In genomic region chr5:29641124-29641884, GRCm38 (mm10) we compare ENCODE assay signal across 26 mouse cellular contexts.
A peak's percentile ranks its signal among the peaks of the same experiment; 100 is the strongest.
DNase-seq lines count a peak whose midpoint lies in the region; ATAC-seq and TF ChIP-seq lines count a peak whose summit lies in the region.
"Had no signal": no experiment of that assay in that cellular context is flagged by ENCODE, and none has a peak within 500 bp of the region (broad histone marks: within the 10 kb centered on the region; RNA-seq: fewer than 3 reads in every experiment).

No protein-coding gene starts in this region.

- no peak overlapping the region for H3K4me3 ChIP-seq in MEL (ENCODE audit: control insufficient read depth in 1 of 2, insufficient read depth in 1 of 2, low read depth in 2 of 2, low read length in 2 of 2)
- H3K4me3 ChIP-seq: embryonic facial prominence, embryonic 12.5 days; embryonic facial prominence, embryonic 15.5 days; forebrain, embryonic 12.5 days; forebrain, embryonic 15.5 days; gastrocnemius, adult 2 months; heart, embryonic 12.5 days; heart, embryonic 15.5 days had no signal

- peaks cover 26 to 34% of the 10 kb centered on the region in 2 experiments for H3K36me3 ChIP-seq in MEL (ENCODE audit: control insufficient read depth in 1 of 2, insufficient read depth in 2 of 2, low read length in 2 of 2)

- peak; percentile 60 to 78 for TF ChIP-seq EP300 in MEL (IDR thresholded peaks at IDR 0.05; ENCODE audit: low read depth in 1 of 2, low read length in 2 of 2)

- TF ChIP-seq POLR2A in MEL (IDR thresholded peaks at IDR 0.05; ENCODE audit: control insufficient read depth in 1 of 2, insufficient read depth in 1 of 2, low read depth in 1 of 2, low read length in 2 of 2, poor library complexity in 1 of 2) = no peak

- H3K27ac ChIP-seq in MEL (ENCODE audit: control insufficient read depth, low read depth, low read length) = peak overlapping the region; percentile 71
- H3K27ac ChIP-seq: embryonic facial prominence, embryonic 12.5 days; embryonic facial prominence, embryonic 15.5 days; forebrain, embryonic 12.5 days; forebrain, embryonic 15.5 days; gastrocnemius, adult 2 months; heart, embryonic 15.5 days; hindbrain, embryonic 14.5 days had no signal

- no peaks in the 10 kb centered on the region for H3K9me3 ChIP-seq in MEL (replicated peaks; ENCODE audit: insufficient read depth, low read length)
- H3K9me3 ChIP-seq: embryonic facial prominence, embryonic 12.5 days; embryonic facial prominence, embryonic 15.5 days; forebrain, embryonic 12.5 days; forebrain, embryonic 15.5 days; heart, embryonic 12.5 days; heart, embryonic 15.5 days had no signal

- no peak for TF ChIP-seq RAD21 in MEL (IDR thresholded peaks at IDR 0.05; ENCODE audit: low read depth, low read length)

- H3K9ac ChIP-seq in MEL (ENCODE audit: control insufficient read depth, low read depth, low read length, poor library complexity, severe bottlenecking) = no peak overlapping the region
- H3K9ac ChIP-seq: embryonic facial prominence, embryonic 12.5 days; embryonic facial prominence, embryonic 15.5 days; forebrain, embryonic 12.5 days; forebrain, embryonic 15.5 days; heart, embryonic 12.5 days; heart, embryonic 15.5 days; hindbrain, embryonic 14.5 days had no signal

- peak; percentile 47 for DNase-seq in 3T3-L1 (ENCODE audit: low read depth, low spot score)
- peak; percentile 74 for DNase-seq in MEL (ENCODE audit: low read depth, low spot score)
- DNase-seq in adipocyte (ENCODE audit: low spot score) = peak; percentile 56
- DNase-seq in layer of hippocampus, adult 9-10 months (ENCODE audit: low spot score) = no peak
- no peak for DNase-seq in layer of hippocampus, postnatal 10 days (ENCODE audit: low spot score in 2 of 2)
- DNase-seq in thymus, postnatal 10 days (ENCODE audit: low spot score in 2 of 2) = no peak
- DNase-seq: adrenal gland, adult 2 months; adrenal gland, postnatal 14 days; cerebellum, adult 2 months; cerebellum, adult 9-11 months; cerebellum, postnatal 25 days; gastrocnemius, adult 2 months; gastrocnemius, postnatal 14 days; heart, adult 18-20 months; heart, postnatal 10 days; heart, postnatal 4 days; kidney, adult 8-10 months had no signal

- no peaks in the 10 kb centered on the region for H3K79me2 ChIP-seq in MEL (ENCODE audit: control insufficient read depth, insufficient read depth, low read length, poor library complexity)

- no peaks in the 10 kb centered on the region for H3K27me3 ChIP-seq in MEL (ENCODE audit: control insufficient read depth in 1 of 2, insufficient read depth in 2 of 2, low read length in 2 of 2)
- H3K27me3 ChIP-seq: embryonic facial prominence, embryonic 12.5 days; embryonic facial prominence, embryonic 15.5 days; forebrain, embryonic 12.5 days; forebrain, embryonic 15.5 days; heart, embryonic 12.5 days; heart, embryonic 15.5 days had no signal

- TF ChIP-seq CTCF in MEL (IDR thresholded peaks at IDR 0.05 in 2 of 3, conservative IDR thresholded peaks at IDR 0.05 in 1 of 3; ENCODE audit: control insufficient read depth in 1 of 3, insufficient read depth in 1 of 3, low read depth in 2 of 3, low read length in 3 of 3, poor library complexity in 1 of 3, severe bottlenecking in 1 of 3) = no peak

- peak; percentile 54 for ATAC-seq in megakaryocyte progenitor cell, adult 5-6 weeks (replicated peaks; ENCODE audit: poor library complexity)
- ATAC-seq: forebrain, embryonic 15.5 days; intestine, postnatal 0 days had no signal

- H3K4me1 ChIP-seq in MEL (ENCODE audit: control insufficient read depth in 1 of 2, insufficient read depth in 2 of 2, low read length in 2 of 2) = peaks cover 18 to 19% of the 10 kb centered on the region in 2 experiments
- H3K4me1 ChIP-seq: embryonic facial prominence, embryonic 12.5 days; embryonic facial prominence, embryonic 15.5 days; forebrain, embryonic 12.5 days; forebrain, embryonic 15.5 days; heart, embryonic 15.5 days had no signal

TF ChIP-seq in MEL, 35 proteins besides CTCF, POLR2A, EP300 and RAD21:
- no peak for TF ChIP-seq ELF1 (IDR thresholded peaks at IDR 0.05; ENCODE audit: low read depth, low read length)
- peak; percentile 69; the same call in 1 of the 2 replicates for TF ChIP-seq MAX (IDR thresholded peaks at IDR 0.05; ENCODE audit: low read length)
- peak; percentile 49; the same call in 1 of the 2 replicates for TF ChIP-seq TBP (IDR thresholded peaks at IDR 0.05; ENCODE audit: low read depth, low read length)
- no peak for TF ChIP-seq USF1 (IDR thresholded peaks at IDR 0.05; ENCODE audit: low read depth, low read length)
- TF ChIP-seq ETS1 (IDR thresholded peaks at IDR 0.05; ENCODE audit: low read depth, low read length) = no peak; the same call in 1 of the 2 replicates
- TF ChIP-seq MYC (IDR thresholded peaks at IDR 0.05; ENCODE audit: low read depth, low read length) = peak; percentile 35; the same call in 1 of the 2 replicates
- 0 out of 2 replicates have a peak, but pooled peaks have one; percentile 55 for TF ChIP-seq TCF12 (IDR thresholded peaks at IDR 0.05; ENCODE audit: low read depth, low read length)
- TF ChIP-seq USF2 (IDR thresholded peaks at IDR 0.05; ENCODE audit: borderline replicate concordance in 1 of 2, insufficient read depth in 1 of 2, low read depth in 1 of 2, low read length in 2 of 2) = no peak
- peak; percentile 55; the same call in 1 of the 2 replicates for TF ChIP-seq SIN3A (IDR thresholded peaks at IDR 0.05; ENCODE audit: low read length)
- peak; percentile 78 for TF ChIP-seq GATA1 (IDR thresholded peaks at IDR 0.05; ENCODE audit: low read depth, low read length)
- TF ChIP-seq HCFC1 (IDR thresholded peaks at IDR 0.05; ENCODE audit: low read depth, low read length) = no peak
- TF ChIP-seq RCOR1 (IDR thresholded peaks at IDR 0.05; ENCODE audit: low read depth, low read length) = peak; percentile 76
- peak; percentile 70 for TF ChIP-seq MXI1 (IDR thresholded peaks at IDR 0.05; ENCODE audit: low read depth, low read length)
- TF ChIP-seq ZNF384 (IDR thresholded peaks at IDR 0.05; ENCODE audit: low read depth, low read length) = peak; percentile 41; the same call in 1 of the 2 replicates
- TF ChIP-seq SMC3 (IDR thresholded peaks at IDR 0.05; ENCODE audit: low read depth, low read length) = no peak

Comparison
In these comparisons a context has a peak if more than half of its experiments do, and no peak if none do; other contexts are left out.
1. DNase-seq: peak in 3T3-L1 (single experiment), MEL (single experiment) and adipocyte (single experiment); none in layer of hippocampus, adult 9-10 months (single experiment), layer of hippocampus, postnatal 10 days (0 of 2) and thymus, postnatal 10 days (0 of 2).